Mouse (Mus musculus): ENCODE data around the gene Pmfbp1. TPM values are rescaled to one million over a fixed set of nuclear protein-coding genes. Genes with fewer than 3 reads are reported as not detected.

The Pmfbp1 gene
- polyA plus RNA-seq, 1 experiment from 2014 or later, result 1.5 TPM

- no peak for DNase-seq (ENCODE audit: low spot score)
- no peaks in the 10 kb centered on the region for H3K9me3 ChIP-seq
- peaks cover 19% of the 10 kb centered on the region; the same call in 1 of the 2 replicates for H3K4me1 ChIP-seq (replicated peaks)
- no peak overlapping the region for H3K27ac ChIP-seq
- peaks cover 2% of the 10 kb centered on the region; the same call in 1 of the 2 replicates for H3K27me3 ChIP-seq (ENCODE audit: insufficient read depth, poor library complexity, severe bottlenecking)
- no peak overlapping the region for H3K4me3 ChIP-seq
- 85% methylated on average over 6 of the region's 6 CpGs for WGBS
- H3K36me3 ChIP-seq, result no peaks in the 10 kb centered on the region
Observed at GRCm38 (mm10) chr8:109471876-109472275, 22.0 kb upstream of the Pmfbp1 start.

- H3K4me3 ChIP-seq, result no peak overlapping the region
- H3K9me3 ChIP-seq, result no peaks in the 10 kb centered on the region
- no peaks in the 10 kb centered on the region for H3K27me3 ChIP-seq (ENCODE audit: insufficient read depth, poor library complexity, severe bottlenecking)
- no peak overlapping the region for H3K27ac ChIP-seq
- WGBS, result 92% methylated on average over 8 of the region's 8 CpGs
- no peak for DNase-seq (ENCODE audit: low spot score)
- H3K4me1 ChIP-seq (replicated peaks), result peaks cover 19% of the 10 kb centered on the region; the same call in 1 of the 2 replicates
- H3K36me3 ChIP-seq, result no peaks in the 10 kb centered on the region
Observed at GRCm38 (mm10) chr8:109472400-109472799, 21.4 kb upstream of the Pmfbp1 start.

- Histone ChIP-seq H3K36me3 (no peaks in the 10 kb centered on the region), H3K9me3 (no peaks in the 10 kb centered on the region), H3K4me3 (no peak overlapping the region), H3K4me1 (replicated peaks) (0 out of 2 replicates have a peak, but pooled peaks cover under 1% of the 10 kb centered on the region), H3K27me3 (ENCODE audit: insufficient read depth, poor library complexity, severe bottlenecking) (no peaks in the 10 kb centered on the region), H3K27ac (no peak overlapping the region)
- 57% methylated on average over 14 of the region's 14 CpGs for WGBS
- DNase-seq (ENCODE audit: low spot score), result no peak
Observed at GRCm38 (mm10) chr8:109474442-109475121, 19.2 kb upstream of the Pmfbp1 start.

DNA sequence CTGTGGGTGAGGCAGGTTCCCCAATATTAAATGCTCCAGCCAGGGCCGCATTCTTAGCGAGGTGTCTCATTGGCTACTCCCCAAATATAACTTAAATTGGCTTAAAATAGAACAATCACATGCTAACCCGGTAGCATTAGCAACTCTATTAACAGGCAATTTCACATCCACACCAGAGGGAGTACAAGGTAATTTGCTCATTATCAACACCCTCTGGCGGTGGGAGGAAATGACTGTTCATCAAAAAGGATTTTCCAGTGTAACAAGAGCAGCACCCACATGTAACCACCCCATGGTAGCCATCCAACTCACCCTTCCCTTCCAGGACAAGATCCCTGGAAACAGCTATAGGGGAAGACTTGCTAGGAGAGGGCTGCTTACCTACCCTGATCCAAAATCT lies 18.4 kb upstream of the Pmfbp1 start:
- DNase-seq (ENCODE audit: low spot score), result no peak
- no peaks in the 10 kb centered on the region for H3K4me1 ChIP-seq (replicated peaks)
- no peaks in the 10 kb centered on the region for H3K36me3 ChIP-seq
- no peaks in the 10 kb centered on the region for H3K27me3 ChIP-seq (ENCODE audit: insufficient read depth, poor library complexity, severe bottlenecking)
- no peak overlapping the region for H3K4me3 ChIP-seq
- H3K27ac ChIP-seq, result no peak overlapping the region
- 81% methylated on average over 4 of the region's 4 CpGs for WGBS
- no peaks in the 10 kb centered on the region for H3K9me3 ChIP-seq

DNA sequence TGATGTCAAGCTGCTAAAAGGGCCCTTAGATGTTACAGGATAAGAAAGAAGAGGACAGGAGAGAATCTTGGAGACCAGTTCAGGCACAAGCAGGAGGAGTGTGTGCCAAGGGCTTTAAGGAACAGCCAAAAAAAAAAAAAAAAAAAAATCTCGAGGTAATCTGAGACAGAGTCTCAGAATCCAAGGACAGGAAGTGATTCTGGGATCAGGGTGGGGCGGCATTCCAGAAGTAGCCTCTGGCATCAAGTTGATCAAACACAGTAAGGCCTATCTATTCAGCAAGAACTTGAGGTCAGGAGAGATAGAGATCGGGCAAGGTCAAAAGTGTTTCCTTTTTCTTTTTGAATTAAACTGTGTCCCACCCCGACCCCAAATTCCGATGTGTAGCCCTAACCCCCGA lies 15.2 kb upstream of the Pmfbp1 start:
- no peak for DNase-seq (ENCODE audit: low spot score)
- Histone ChIP-seq H3K4me1 (replicated peaks) (no peaks in the 10 kb centered on the region), H3K9me3 (no peaks in the 10 kb centered on the region), H3K27ac (no peak overlapping the region), H3K27me3 (ENCODE audit: insufficient read depth, poor library complexity, severe bottlenecking) (no peaks in the 10 kb centered on the region), H3K36me3 (no peaks in the 10 kb centered on the region), H3K4me3 (no peak overlapping the region)
- WGBS, result 70% methylated on average over 6 of the region's 6 CpGs

- 87% methylated on average over 11 of the region's 11 CpGs for WGBS
- H3K36me3 ChIP-seq, result no peaks in the 10 kb centered on the region
- no peak overlapping the region for H3K27ac ChIP-seq
- no peak overlapping the region for H3K4me3 ChIP-seq
- H3K4me1 ChIP-seq (replicated peaks), result no peaks in the 10 kb centered on the region
- H3K27me3 ChIP-seq (ENCODE audit: insufficient read depth, poor library complexity, severe bottlenecking), result no peaks in the 10 kb centered on the region
- no peak for DNase-seq (ENCODE audit: low spot score)
- no peaks in the 10 kb centered on the region for H3K9me3 ChIP-seq
Observed at GRCm38 (mm10) chr8:109484741-109485140, 9.1 kb upstream of the Pmfbp1 start.

DNA sequence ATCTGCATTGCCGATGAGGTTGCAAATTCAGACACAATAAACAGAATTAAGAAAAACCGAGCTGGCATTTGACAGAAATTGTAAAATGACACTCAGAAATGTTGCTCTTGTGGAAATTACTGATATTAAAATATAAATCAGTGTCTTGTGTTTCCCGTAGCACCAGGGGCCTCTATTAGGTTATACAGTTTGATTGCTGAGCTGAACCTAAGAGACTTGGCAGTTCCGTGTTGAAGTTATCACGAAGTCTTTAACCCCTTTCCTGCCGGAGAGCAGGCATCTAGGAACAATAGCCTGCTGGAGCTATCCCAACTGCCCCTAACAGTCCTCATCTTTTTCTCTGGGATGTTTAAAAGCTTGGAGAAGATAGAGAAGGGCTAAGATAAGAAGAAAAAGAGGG lies 8.3 kb upstream of the Pmfbp1 start:
- H3K36me3 ChIP-seq, result no peaks in the 10 kb centered on the region
- no peak for DNase-seq (ENCODE audit: low spot score)
- 67% methylated on average over 6 of the region's 6 CpGs for WGBS
- no peaks in the 10 kb centered on the region for H3K27me3 ChIP-seq (ENCODE audit: insufficient read depth, poor library complexity, severe bottlenecking)
- no peak overlapping the region for H3K4me3 ChIP-seq
- H3K4me1 ChIP-seq (replicated peaks), result no peaks in the 10 kb centered on the region
- H3K9me3 ChIP-seq, result no peaks in the 10 kb centered on the region
- H3K27ac ChIP-seq, result no peak overlapping the region

GRCm38 (mm10) chr8:109492785-109493184 lies 1.0 kb upstream of the Pmfbp1 start:
- DNase-seq (ENCODE audit: low spot score), result no peak
- 94% methylated on average over 6 of the region's 6 CpGs for WGBS
- no peaks in the 10 kb centered on the region for H3K9me3 ChIP-seq

DNA sequence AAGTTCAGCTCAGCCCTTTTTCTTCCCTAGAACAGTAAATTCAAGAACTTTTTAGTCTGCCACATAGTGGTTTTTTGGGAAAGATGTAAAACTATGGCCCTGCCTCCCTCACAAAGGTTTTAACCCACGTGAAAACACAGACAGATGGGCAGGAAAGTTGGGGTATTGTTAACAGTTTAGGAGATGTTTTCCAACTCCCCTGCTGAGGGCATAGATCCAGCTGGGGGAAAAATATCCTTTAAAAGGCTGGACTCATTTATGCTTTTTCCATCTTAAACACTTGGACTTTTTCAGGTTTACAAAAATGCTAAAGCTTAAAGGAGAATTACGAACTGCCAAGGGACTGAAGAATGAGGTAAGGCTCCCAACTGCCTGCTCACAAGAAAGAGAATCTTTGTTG lies 774 bp downstream of the Pmfbp1 start:
- no peaks in the 10 kb centered on the region for H3K9me3 ChIP-seq
- no peaks in the 10 kb centered on the region for H3K4me1 ChIP-seq (replicated peaks)
- no peak overlapping the region for H3K4me3 ChIP-seq
- no peaks in the 10 kb centered on the region for H3K36me3 ChIP-seq
- H3K27me3 ChIP-seq (ENCODE audit: insufficient read depth, poor library complexity, severe bottlenecking), result no peaks in the 10 kb centered on the region
- no peak overlapping the region for H3K27ac ChIP-seq
- DNase-seq (ENCODE audit: low spot score), result no peak
- WGBS, result 61% methylated on average over 2 of the region's 2 CpGs

More at GRCm38 (mm10) chr8:109492785-109493184, 1.0 kb upstream of the Pmfbp1 start:
- Histone ChIP-seq H3K4me1 (replicated peaks) (no peaks in the 10 kb centered on the region), H3K4me3 (no peak overlapping the region), H3K36me3 (no peaks in the 10 kb centered on the region), H3K27ac (no peak overlapping the region), H3K27me3 (ENCODE audit: insufficient read depth, poor library complexity, severe bottlenecking) (no peaks in the 10 kb centered on the region)

- no peaks in the 10 kb centered on the region for H3K27me3 ChIP-seq (ENCODE audit: insufficient read depth, poor library complexity, severe bottlenecking)
- H3K36me3 ChIP-seq, result no peaks in the 10 kb centered on the region
- H3K4me3 ChIP-seq, result no peak overlapping the region
- no peak overlapping the region for H3K27ac ChIP-seq
- no peak for DNase-seq (ENCODE audit: low spot score)
- no peaks in the 10 kb centered on the region for H3K9me3 ChIP-seq
- WGBS, result 70% methylated on average over 5 of the region's 5 CpGs
- H3K4me1 ChIP-seq (replicated peaks), result no peaks in the 10 kb centered on the region
Observed at GRCm38 (mm10) chr8:109497431-109497830, 3.6 kb downstream of the Pmfbp1 start.

GRCm38 (mm10) chr8:109499009-109499717 lies 5.3 kb downstream of the Pmfbp1 start:
- Histone ChIP-seq H3K36me3 (no peaks in the 10 kb centered on the region), H3K27ac (no peak overlapping the region), H3K4me1 (replicated peaks) (no peaks in the 10 kb centered on the region), H3K4me3 (no peak overlapping the region), H3K9me3 (no peaks in the 10 kb centered on the region), H3K27me3 (ENCODE audit: insufficient read depth, poor library complexity, severe bottlenecking) (no peaks in the 10 kb centered on the region)
- DNase-seq (ENCODE audit: low spot score), result no peak
- 91% methylated on average over 16 of the region's 16 CpGs for WGBS

- no peaks in the 10 kb centered on the region for H3K4me1 ChIP-seq (replicated peaks)
- H3K4me3 ChIP-seq, result no peak overlapping the region
- H3K9me3 ChIP-seq, result no peaks in the 10 kb centered on the region
- no peak overlapping the region for H3K27ac ChIP-seq
- H3K36me3 ChIP-seq, result no peaks in the 10 kb centered on the region
- H3K27me3 ChIP-seq (ENCODE audit: insufficient read depth, poor library complexity, severe bottlenecking), result no peaks in the 10 kb centered on the region
- no peak for DNase-seq (ENCODE audit: low spot score)
- 85% methylated on average over 1 of the region's 1 CpGs for WGBS
Observed at GRCm38 (mm10) chr8:109503566-109503965, 9.7 kb downstream of the Pmfbp1 start.

- H3K27me3 ChIP-seq (ENCODE audit: insufficient read depth, poor library complexity, severe bottlenecking), result no peaks in the 10 kb centered on the region
- H3K4me3 ChIP-seq, result no peak overlapping the region
- no peak for DNase-seq (ENCODE audit: low spot score)
- WGBS, result 93% methylated on average over 5 of the region's 5 CpGs
- no peaks in the 10 kb centered on the region for H3K9me3 ChIP-seq
- no peaks in the 10 kb centered on the region for H3K4me1 ChIP-seq (replicated peaks)
- no peaks in the 10 kb centered on the region for H3K36me3 ChIP-seq
- H3K27ac ChIP-seq, result no peak overlapping the region
Observed at GRCm38 (mm10) chr8:109505560-109505959, 11.7 kb downstream of the Pmfbp1 start.

Data from hindbrain, embryonic 10.5 days (tissue).